Mouse (Mus musculus) midbrain, embryonic 14.5 days (tissue): ENCODE results near the gene Prkaa2. TPM values are rescaled to one million over a fixed set of nuclear protein-coding genes. Genes with fewer than 3 reads are reported as not detected.
A peak's percentile ranks its signal among the peaks of the same experiment; 100 is the strongest.

Source experiments
- ATAC-seq: fragments of 200-750 bp; cut with Nextera tagmentation; 2 replicates; pipeline ENCODE4 v1.8.0; 2017; ENCODE audit warnings: moderate number of reproducible peaks, moderate library complexity; ENCODE audit not compliant: low FRiP score, low TSS enrichment
- DNase-seq: peaks from one replicate; pipeline ENCODE4 v3.0.0-alpha.2; 2015
- H3K27ac ChIP-seq: fragments of 300-500 bp; sonication (generic); replicated peaks from 2 replicates; pipeline ENCODE4 v1.5.1; 2014; ENCODE audit warnings: mild to moderate bottlenecking, low read depth, low read length, moderate library complexity
- H3K27me3 ChIP-seq: fragments of 300-500 bp; sonication (generic); 2 replicates; pipeline ENCODE4 v1.6.1; 2014; ENCODE audit warnings: low read length, control low read depth, mixed read lengths; ENCODE audit not compliant: control insufficient read depth, insufficient read depth
- H3K36me3 ChIP-seq: fragments of 300-500 bp; sonication (generic); 2 replicates; pipeline ENCODE4 v1.6.1; 2014; ENCODE audit warnings: low read length, control low read depth; ENCODE audit not compliant: control insufficient read depth, insufficient read depth
- H3K4me1 ChIP-seq: fragments of 300-500 bp; sonication (generic); 2 replicates; pipeline ENCODE4 v1.6.1; 2014; ENCODE audit warnings: mild to moderate bottlenecking, antibody characterized with exemption, low read length, control low read depth; ENCODE audit not compliant: control insufficient read depth, insufficient read depth
- H3K4me2 ChIP-seq: fragments of 300-500 bp; sonication (generic); 2 replicates; pipeline ENCODE4 v1.6.1; 2014; ENCODE audit warnings: mild to moderate bottlenecking, low read length, moderate library complexity
- H3K4me3 ChIP-seq: fragments of 300-500 bp; sonication (generic); replicated peaks from 2 replicates; pipeline ENCODE4 v1.5.1; 2014; ENCODE audit warnings: low read depth, low read length
- H3K9ac ChIP-seq: fragments of 300-500 bp; sonication (generic); replicated peaks from 2 replicates; pipeline ENCODE4 v1.6.1; 2014; ENCODE audit warnings: mild to moderate bottlenecking, low read length, moderate library complexity
- H3K9me3 ChIP-seq: fragments of 300-500 bp; sonication (generic); 2 replicates; pipeline ENCODE4 v1.6.1; 2016; ENCODE audit warnings: low read length, control low read depth, mixed read lengths; ENCODE audit not compliant: control insufficient read depth
- WGBS: fragments of 180-500 bp; shearing (Covaris S2); extraction: QIAGEN DNeasy Blood & Tissue Kit; methylation state at CpG from one replicate; pipeline ENCODE4 v1.1.7; 2014; 5-methylcytosine and 5-hydroxymethylcytosine counted together
- polyA plus RNA-seq: library from polyadenylated mRNA; unstranded; fragments of >200 nt; fragmentation: Nextera tagmentation; extraction: Ambion mirVana; gene quantifications from 2 replicates; pipeline ENCODE4 v1.2.1, GENCODE M21; 2014

The Prkaa2 gene
- polyA plus RNA-seq, 1 experiment from 2014 or later = 19.4 TPM

GRCm38 (mm10) chr4:105071761-105072427, 37.8 kb downstream of the Prkaa2 start:
- WGBS = 94% methylated on average over 3 of the region's 3 CpGs
- DNase-seq (no peak), ATAC-seq (no peak)
- H3K9ac ChIP-seq = no peak overlapping the region
- no peak overlapping the region for H3K27ac ChIP-seq
- H3K9me3 ChIP-seq = no peaks in the 10 kb centered on the region
- no peaks in the 10 kb centered on the region for H3K4me1 ChIP-seq
- H3K36me3 ChIP-seq = no peaks in the 10 kb centered on the region
- no peak overlapping the region for H3K4me3 ChIP-seq
- H3K4me2 ChIP-seq = no peak overlapping the region
- no peaks in the 10 kb centered on the region for H3K27me3 ChIP-seq

GRCm38 (mm10) chr4:105070982-105071381, 38.7 kb downstream of the Prkaa2 start:
- no peaks in the 10 kb centered on the region for H3K4me1 ChIP-seq
- no peak overlapping the region for H3K27ac ChIP-seq
- ATAC-seq (no peak), DNase-seq (peak; percentile 76)
- H3K36me3 ChIP-seq = no peaks in the 10 kb centered on the region
- 45% methylated on average over 3 of the region's 3 CpGs for WGBS
- no peaks in the 10 kb centered on the region for H3K9me3 ChIP-seq
- H3K4me2 ChIP-seq = no peak overlapping the region
- H3K4me3 ChIP-seq = no peak overlapping the region
- H3K9ac ChIP-seq = no peak overlapping the region
- H3K27me3 ChIP-seq = no peaks in the 10 kb centered on the region

- Histone ChIP-seq H3K4me2 (no peak overlapping the region), H3K27me3 (no peaks in the 10 kb centered on the region), H3K9ac (no peak overlapping the region), H3K4me3 (no peak overlapping the region), H3K9me3 (no peaks in the 10 kb centered on the region), H3K36me3 (peaks cover 9% of the 10 kb centered on the region), H3K27ac (no peak overlapping the region), H3K4me1 (no peaks in the 10 kb centered on the region)
- WGBS = 90% methylated on average over 5 of the region's 5 CpGs
- DNase-seq (no peak), ATAC-seq (no peak)
Observed at GRCm38 (mm10) chr4:105051291-105051690, 58.4 kb downstream of the Prkaa2 start.

- H3K27me3 ChIP-seq = no peaks in the 10 kb centered on the region
- no peaks in the 10 kb centered on the region for H3K4me1 ChIP-seq
- no peak overlapping the region for H3K27ac ChIP-seq
- no peak overlapping the region for H3K9ac ChIP-seq
- H3K4me2 ChIP-seq = no peak overlapping the region
- H3K9me3 ChIP-seq = no peaks in the 10 kb centered on the region
- peaks cover 13% of the 10 kb centered on the region for H3K36me3 ChIP-seq
- DNase-seq (no peak), ATAC-seq (no peak)
- 91% methylated on average over 1 of the region's 1 CpGs for WGBS
- H3K4me3 ChIP-seq = no peak overlapping the region
Observed at GRCm38 (mm10) chr4:105050041-105050440, 59.6 kb downstream of the Prkaa2 start.

GRCm38 (mm10) chr4:105034259-105034658, 75.4 kb downstream of the Prkaa2 start:
- Histone ChIP-seq H3K4me3 (no peak overlapping the region), H3K4me1 (no peaks in the 10 kb centered on the region), H3K27me3 (no peaks in the 10 kb centered on the region), H3K9me3 (no peaks in the 10 kb centered on the region), H3K4me2 (no peak overlapping the region), H3K36me3 (peaks cover 12% of the 10 kb centered on the region; the same call in 1 of the 2 replicates), H3K9ac (no peak overlapping the region), H3K27ac (no peak overlapping the region)
- ATAC-seq (no peak), DNase-seq (peak; percentile 80)

GRCm38 (mm10) chr4:105033153-105033552, 76.5 kb downstream of the Prkaa2 start:
- H3K9me3 ChIP-seq = no peaks in the 10 kb centered on the region
- peak; percentile 46 for DNase-seq
- peaks cover 12% of the 10 kb centered on the region; the same call in 1 of the 2 replicates for H3K36me3 ChIP-seq
- H3K27me3 ChIP-seq = no peaks in the 10 kb centered on the region
- no peak overlapping the region for H3K4me3 ChIP-seq
- no peak for ATAC-seq
- no peaks in the 10 kb centered on the region for H3K4me1 ChIP-seq
- no peak overlapping the region for H3K27ac ChIP-seq
- H3K9ac ChIP-seq = no peak overlapping the region
- WGBS = 39% methylated on average over 7 of the region's 7 CpGs
- no peak overlapping the region for H3K4me2 ChIP-seq

- no peak overlapping the region for H3K4me2 ChIP-seq
- H3K36me3 ChIP-seq = peaks cover 7% of the 10 kb centered on the region; the same call in 1 of the 2 replicates
- no peak overlapping the region for H3K4me3 ChIP-seq
- no peaks in the 10 kb centered on the region for H3K4me1 ChIP-seq
- 53% methylated on average over 8 of the region's 8 CpGs for WGBS
- H3K27me3 ChIP-seq = no peaks in the 10 kb centered on the region
- no peak overlapping the region for H3K27ac ChIP-seq
- DNase-seq (peak; percentile 3), ATAC-seq (no peak)
- no peak overlapping the region for H3K9ac ChIP-seq
- H3K9me3 ChIP-seq = no peaks in the 10 kb centered on the region
Observed at GRCm38 (mm10) chr4:105031104-105031503, 78.6 kb downstream of the Prkaa2 start.

- DNase-seq = no peak
- no peak overlapping the region for H3K27ac ChIP-seq
- ATAC-seq = no peak
- no peaks in the 10 kb centered on the region for H3K27me3 ChIP-seq
- no peaks in the 10 kb centered on the region for H3K36me3 ChIP-seq
- H3K4me1 ChIP-seq = no peaks in the 10 kb centered on the region
- H3K9ac ChIP-seq = no peak overlapping the region
- no peak overlapping the region for H3K4me3 ChIP-seq
- no peaks in the 10 kb centered on the region for H3K9me3 ChIP-seq
- 73% methylated on average over 6 of the region's 6 CpGs for whole genome bisulfite sequencing
- no peak overlapping the region for H3K4me2 ChIP-seq
Observed at GRCm38 (mm10) chr4:105027278-105027677, 82.4 kb downstream of the Prkaa2 start.

GRCm38 (mm10) chr4:105016006-105016613, 93.6 kb downstream of the Prkaa2 start:
- no peaks in the 10 kb centered on the region for H3K4me1 ChIP-seq
- no peak overlapping the region for H3K9ac ChIP-seq
- WGBS = 91% methylated on average over 4 of the region's 4 CpGs
- DNase-seq (no peak), ATAC-seq (no peak)
- no peaks in the 10 kb centered on the region for H3K27me3 ChIP-seq
- H3K4me3 ChIP-seq = no peak overlapping the region
- H3K4me2 ChIP-seq = no peak overlapping the region
- no peaks in the 10 kb centered on the region for H3K9me3 ChIP-seq
- H3K36me3 ChIP-seq = peaks cover 4% of the 10 kb centered on the region; the same call in 1 of the 2 replicates
- no peak overlapping the region for H3K27ac ChIP-seq
